Mouse (Mus musculus) hindbrain, embryonic 16.5 days (tissue): Measurements from ENCODE around the gene Fbxl2. TPM values are rescaled to one million over a fixed set of nuclear protein-coding genes. Genes with fewer than 3 reads are reported as not detected.

ENCODE experiments used
- ATAC-seq: fragments of 200-750 bp; cut with Nextera tagmentation; 2 replicates; pipeline ENCODE4 v1.8.0; 2017; ENCODE audit warnings: moderate TSS enrichment, moderate library complexity
- H3K27ac ChIP-seq: fragments of 300-500 bp; sonication (generic); 2 replicates; pipeline ENCODE4 v1.5.1; 2014; ENCODE audit warnings: low read depth, mild to moderate bottlenecking, control low read depth, low read length, moderate library complexity
- H3K27me3 ChIP-seq: fragments of 300-500 bp; sonication (generic); replicated peaks from 2 replicates; pipeline ENCODE4 v1.6.1; 2014; ENCODE audit warnings: low read length; ENCODE audit not compliant: control insufficient read depth, insufficient read depth
- H3K36me3 ChIP-seq: fragments of 300-500 bp; sonication (generic); 2 replicates; pipeline ENCODE4 v1.6.1; 2014; ENCODE audit warnings: mild to moderate bottlenecking, low read length, moderate library complexity, mixed read lengths; ENCODE audit not compliant: control insufficient read depth, insufficient read depth
- H3K4me1 ChIP-seq: fragments of 300-500 bp; sonication (generic); 2 replicates; pipeline ENCODE4 v1.6.1; 2014; ENCODE audit warnings: low read depth, low read length; ENCODE audit not compliant: control insufficient read depth, insufficient read depth
- H3K4me2 ChIP-seq: fragments of 300-500 bp; sonication (generic); 2 replicates; pipeline ENCODE4 v1.6.1; 2014; ENCODE audit warnings: mild to moderate bottlenecking, low read length, control low read depth, moderate library complexity
- H3K4me3 ChIP-seq: fragments of 300-500 bp; sonication (generic); 2 replicates; pipeline ENCODE4 v1.5.1; 2014; ENCODE audit warnings: mild to moderate bottlenecking, low read length, control low read depth, moderate library complexity
- H3K9ac ChIP-seq: fragments of 300-500 bp; sonication (generic); 2 replicates; pipeline ENCODE4 v1.6.1; 2014; ENCODE audit warnings: low read depth, mild to moderate bottlenecking, control low read depth, low read length, moderate library complexity
- H3K9me3 ChIP-seq: fragments of 300-500 bp; sonication (generic); 2 replicates; pipeline ENCODE4 v1.6.1; 2014; ENCODE audit warnings: mild to moderate bottlenecking, low read length, moderate library complexity; ENCODE audit not compliant: control insufficient read depth
- WGBS: fragments of 180-500 bp; shearing (Covaris S2); extraction: QIAGEN DNeasy Blood & Tissue Kit; methylation state at CpG from one replicate; pipeline ENCODE4 v1.1.7; 2014; 5-methylcytosine and 5-hydroxymethylcytosine counted together
- polyA plus RNA-seq: library from polyadenylated mRNA; unstranded; fragments of >200 nt; fragmentation: Nextera tagmentation; extraction: Ambion mirVana; gene quantifications from 2 replicates; pipeline ENCODE4 v1.2.1, GENCODE M21; 2015

Fbxl2 gene
- polyA plus RNA-seq, 1 experiment from 2014 or later = 29.3 TPM

- H3K9ac ChIP-seq = no peak overlapping the region
- H3K4me3 ChIP-seq = no peak overlapping the region
- 37% methylated on average over 5 of the region's 5 CpGs for WGBS
- no peaks in the 10 kb centered on the region for H3K4me1 ChIP-seq
- H3K9me3 ChIP-seq = no peaks in the 10 kb centered on the region
- H3K4me2 ChIP-seq = no peak overlapping the region
- ATAC-seq = no peak
- no peak overlapping the region for H3K27ac ChIP-seq
- peaks cover 3% of the 10 kb centered on the region; the same call in 1 of the 2 replicates for H3K36me3 ChIP-seq
- H3K27me3 ChIP-seq = no peaks in the 10 kb centered on the region
These were observed 36.5 kb downstream of the Fbxl2 start for GRCm38 (mm10) chr9:114009526-114009925.

GRCm38 (mm10) chr9:114007850-114008350 lies 38.1 kb downstream of the Fbxl2 start:
- Histone ChIP-seq H3K9ac (no peak overlapping the region), H3K4me1 (no peaks in the 10 kb centered on the region), H3K27ac (no peak overlapping the region), H3K36me3 (peaks cover 3% of the 10 kb centered on the region; the same call in 1 of the 2 replicates), H3K27me3 (no peaks in the 10 kb centered on the region), H3K4me3 (no peak overlapping the region), H3K9me3 (no peaks in the 10 kb centered on the region), H3K4me2 (no peak overlapping the region)
- no peak for ATAC-seq
- 92% methylated on average over 9 of the region's 9 CpGs for WGBS

- H3K27ac ChIP-seq = no peak overlapping the region
- H3K36me3 ChIP-seq = 0 out of 2 replicates have a peak, but pooled peaks cover 2% of the 10 kb centered on the region
- no peaks in the 10 kb centered on the region for H3K27me3 ChIP-seq
- H3K9ac ChIP-seq = no peak overlapping the region
- no peak for ATAC-seq
- WGBS = 74% methylated on average over 9 of the region's 9 CpGs
- no peaks in the 10 kb centered on the region for H3K9me3 ChIP-seq
- H3K4me3 ChIP-seq = no peak overlapping the region
- no peak overlapping the region for H3K4me2 ChIP-seq
- no peaks in the 10 kb centered on the region for H3K4me1 ChIP-seq
These were observed 39.2 kb downstream of the Fbxl2 start for GRCm38 (mm10) chr9:114006801-114007200.

- 63% methylated on average over 2 of the region's 2 CpGs for WGBS
- Histone ChIP-seq H3K9me3 (peaks cover 2% of the 10 kb centered on the region; the same call in 1 of the 2 replicates), H3K27me3 (no peaks in the 10 kb centered on the region), H3K36me3 (peaks cover 18% of the 10 kb centered on the region), H3K4me1 (no peaks in the 10 kb centered on the region), H3K4me3 (no peak overlapping the region), H3K4me2 (no peak overlapping the region), H3K27ac (no peak overlapping the region), H3K9ac (no peak overlapping the region)
- ATAC-seq = no peak
These were observed 47.7 kb downstream of the Fbxl2 start for GRCm38 (mm10) chr9:113998311-113998710.

GRCm38 (mm10) chr9:113992810-113993209 lies 53.2 kb downstream of the Fbxl2 start:
- Histone ChIP-seq H3K27me3 (no peaks in the 10 kb centered on the region), H3K4me2 (no peak overlapping the region), H3K9ac (no peak overlapping the region), H3K27ac (no peak overlapping the region), H3K36me3 (peaks cover 3% of the 10 kb centered on the region; the same call in 1 of the 2 replicates), H3K9me3 (no peaks in the 10 kb centered on the region), H3K4me1 (no peaks in the 10 kb centered on the region), H3K4me3 (no peak overlapping the region)
- 87% methylated on average over 7 of the region's 7 CpGs for WGBS
- ATAC-seq = no peak

GRCm38 (mm10) chr9:113990547-113991248 lies 55.3 kb downstream of the Fbxl2 start:
- Histone ChIP-seq H3K9me3 (no peaks in the 10 kb centered on the region), H3K27me3 (no peaks in the 10 kb centered on the region), H3K4me2 (peak overlapping the region; percentile 30), H3K9ac (no peak overlapping the region), H3K36me3 (peaks cover 3% of the 10 kb centered on the region; the same call in 1 of the 2 replicates), H3K27ac (no peak overlapping the region), H3K4me3 (no peak overlapping the region), H3K4me1 (no peaks in the 10 kb centered on the region)
- ATAC-seq = peak; percentile 86
- 26% methylated on average over 18 of the region's 18 CpGs for WGBS

GRCm38 (mm10) chr9:113984946-113985620 lies 60.9 kb downstream of the Fbxl2 start:
- Histone ChIP-seq H3K9ac (no peak overlapping the region), H3K27ac (no peak overlapping the region), H3K9me3 (no peaks in the 10 kb centered on the region), H3K4me3 (no peak overlapping the region), H3K36me3 (peaks cover 9% of the 10 kb centered on the region), H3K4me1 (peaks cover 9% of the 10 kb centered on the region), H3K4me2 (no peak overlapping the region), H3K27me3 (no peaks in the 10 kb centered on the region)
- ATAC-seq = no peak
- WGBS = 85% methylated on average over 13 of the region's 13 CpGs

- peaks cover 11% of the 10 kb centered on the region for H3K36me3 ChIP-seq
- no peak overlapping the region for H3K4me3 ChIP-seq
- H3K27ac ChIP-seq = no peak overlapping the region
- WGBS = 86% methylated on average over 11 of the region's 11 CpGs
- no peaks in the 10 kb centered on the region for H3K27me3 ChIP-seq
- no peak overlapping the region for H3K4me2 ChIP-seq
- no peak for ATAC-seq
- no peaks in the 10 kb centered on the region for H3K9me3 ChIP-seq
- H3K9ac ChIP-seq = no peak overlapping the region
- peaks cover 9% of the 10 kb centered on the region for H3K4me1 ChIP-seq
These were observed 62.9 kb downstream of the Fbxl2 start for GRCm38 (mm10) chr9:113982883-113983670.

- Histone ChIP-seq H3K4me3 (no peak overlapping the region), H3K4me2 (no peak overlapping the region), H3K9ac (no peak overlapping the region), H3K9me3 (no peaks in the 10 kb centered on the region), H3K4me1 (peaks cover 9% of the 10 kb centered on the region), H3K27me3 (no peaks in the 10 kb centered on the region), H3K36me3 (peaks cover 14% of the 10 kb centered on the region), H3K27ac (no peak overlapping the region)
- ATAC-seq = no peak
- 93% methylated on average over 2 of the region's 2 CpGs for WGBS
These were observed 63.5 kb downstream of the Fbxl2 start for GRCm38 (mm10) chr9:113982451-113982850.
